ENCODE assay signal across 9 mouse cellular contexts in genomic region chr2:173250411-173250810, GRCm38 (mm10). TPM values are rescaled to one million over a fixed set of nuclear protein-coding genes. Genes with fewer than 3 reads are reported as not detected.
DNase-seq lines count a peak whose midpoint lies in the region; ATAC-seq and TF ChIP-seq lines count a peak whose summit lies in the region.
"Had no signal": no experiment of that assay in that cellular context is flagged by ENCODE, and none has a peak within 500 bp of the region (broad histone marks: within the 10 kb centered on the region; RNA-seq: fewer than 3 reads in every experiment).

No protein-coding gene starts in this region.

- peaks cover 75% of the 10 kb centered on the region for H3K4me1 ChIP-seq in heart, embryonic 11.5 days (ENCODE audit: control insufficient read depth, insufficient read depth, low read length)
- peaks cover 90% of the 10 kb centered on the region for H3K4me1 ChIP-seq in stomach, embryonic 14.5 days (ENCODE audit: control insufficient read depth, insufficient read depth, low read length)
- peaks cover 30% of the 10 kb centered on the region for H3K4me1 ChIP-seq in stomach, postnatal 0 days (replicated peaks; ENCODE audit: control insufficient read depth, insufficient read depth)
- peaks cover 93% of the 10 kb centered on the region for H3K4me1 ChIP-seq in limb, embryonic 15.5 days

- no peaks in the 10 kb centered on the region for H3K27me3 ChIP-seq in heart, embryonic 11.5 days (ENCODE audit: control insufficient read depth, insufficient read depth, low read length)
- no peaks in the 10 kb centered on the region for H3K27me3 ChIP-seq in stomach, embryonic 14.5 days (ENCODE audit: control insufficient read depth, insufficient read depth, low read length)
- H3K27me3 ChIP-seq in stomach, postnatal 0 days (ENCODE audit: control insufficient read depth, insufficient read depth, low read length): no peaks in the 10 kb centered on the region
- H3K27me3 ChIP-seq in limb, embryonic 15.5 days: no peaks in the 10 kb centered on the region

- no peaks in the 10 kb centered on the region for H3K9me3 ChIP-seq in heart, embryonic 11.5 days (replicated peaks; ENCODE audit: control insufficient read depth, low read length)
- H3K9me3 ChIP-seq in stomach, embryonic 14.5 days (ENCODE audit: control insufficient read depth, low read depth, low read length): no peaks in the 10 kb centered on the region
- no peaks in the 10 kb centered on the region for H3K9me3 ChIP-seq in stomach, postnatal 0 days (ENCODE audit: control insufficient read depth, low read length)
- no peaks in the 10 kb centered on the region for H3K9me3 ChIP-seq in limb, embryonic 15.5 days

- intact Hi-C loops in heart, postnatal 36 days (cut with DNase I): no loop called here

- peak overlapping the region; percentile 62 for H3K27ac ChIP-seq in heart, embryonic 11.5 days (ENCODE audit: low read depth, low read length)
- peak overlapping the region; percentile 39; the same call in 1 of the 2 replicates for H3K27ac ChIP-seq in stomach, embryonic 14.5 days (ENCODE audit: low read length)
- no peak overlapping the region for H3K27ac ChIP-seq in stomach, postnatal 0 days (replicated peaks)
- H3K27ac ChIP-seq in limb, embryonic 15.5 days: peak overlapping the region; percentile 27; the same call in 1 of the 2 replicates

- TF ChIP-seq EP300 in stomach, postnatal 0 days (optimal IDR thresholded peaks at IDR 0.05): no peak

- no peak overlapping the region for H3K4me3 ChIP-seq in heart, embryonic 11.5 days (ENCODE audit: low read depth, low read length)
- no peak overlapping the region for H3K4me3 ChIP-seq in stomach, embryonic 14.5 days (ENCODE audit: low read depth, low read length)
- H3K4me3 ChIP-seq in stomach, postnatal 0 days (ENCODE audit: low read depth, low read length): no peak overlapping the region
- H3K4me3 ChIP-seq in limb, embryonic 15.5 days: no peak overlapping the region
- H3K4me3 ChIP-seq: erythroblast, embryonic 14.5 days had no signal

- peak; percentile 50; the same call in 1 of the 2 replicates for ATAC-seq in heart, embryonic 11.5 days (replicated peaks; ENCODE audit: insufficient number of reproducible peaks, low FRiP score, low TSS enrichment)
- no peak for ATAC-seq in stomach, embryonic 14.5 days (ENCODE audit: insufficient number of reproducible peaks, insufficient read depth, low FRiP score, low read depth)
- ATAC-seq in stomach, postnatal 0 days (ENCODE audit: low FRiP score, low TSS enrichment): no peak
- ATAC-seq in limb, embryonic 15.5 days (ENCODE audit: insufficient number of reproducible peaks, low FRiP score, low TSS enrichment, low read depth): no peak

- DNase-seq in heart, postnatal 36 days: no peak
- DNase-seq in stomach, postnatal 0 days (ENCODE audit: low spot score): no peak
- no peak for DNase-seq in right cerebral cortex, postnatal 36 days (ENCODE audit: low spot score in 2 of 2)
- no peak for DNase-seq in left cerebral cortex, adult 11 months (ENCODE audit: low spot score)
- no peak for DNase-seq in cerebellum, postnatal 25 days

- H3K9ac ChIP-seq in heart, embryonic 11.5 days (ENCODE audit: low read depth, low read length): no peak overlapping the region
- no peak overlapping the region for H3K9ac ChIP-seq in stomach, embryonic 14.5 days (replicated peaks; ENCODE audit: low read depth, low read length)
- no peak overlapping the region for H3K9ac ChIP-seq in stomach, postnatal 0 days (ENCODE audit: low read length)
- no peak overlapping the region for H3K9ac ChIP-seq in limb, embryonic 15.5 days

- TF ChIP-seq CTCF in stomach, postnatal 0 days (IDR thresholded peaks at IDR 0.05; ENCODE audit: low read depth): no peak

- WGBS in heart, embryonic 11.5 days (ENCODE audit: insufficient replicate concordance): 25% methylated on average over 2 of the region's 2 CpGs
- WGBS in stomach, embryonic 14.5 days: 26% methylated on average over 2 of the region's 2 CpGs
- 51% methylated on average over 2 of the region's 2 CpGs for WGBS in stomach, postnatal 0 days
- 7% methylated on average over 2 of the region's 2 CpGs for WGBS in limb, embryonic 15.5 days

- peak overlapping the region; percentile 30 for H3K4me2 ChIP-seq in heart, embryonic 11.5 days
- H3K4me2 ChIP-seq in stomach, embryonic 14.5 days (replicated peaks; ENCODE audit: low read depth, low read length): 0 out of 2 replicates have a peak overlapping the region, but pooled peaks have one; percentile 12
- H3K4me2 ChIP-seq in stomach, postnatal 0 days (replicated peaks; ENCODE audit: low read depth): no peak overlapping the region
- H3K4me2 ChIP-seq in limb, embryonic 15.5 days: no peak overlapping the region

- no peaks in the 10 kb centered on the region for H3K36me3 ChIP-seq in heart, embryonic 11.5 days (ENCODE audit: control insufficient read depth, insufficient read depth, low read length)
- H3K36me3 ChIP-seq in stomach, embryonic 14.5 days (ENCODE audit: control insufficient read depth, insufficient read depth, low read length): no peaks in the 10 kb centered on the region; the same call in 1 of the 2 replicates
- no peaks in the 10 kb centered on the region for H3K36me3 ChIP-seq in stomach, postnatal 0 days (ENCODE audit: control insufficient read depth, insufficient read depth, low read length)
- H3K36me3 ChIP-seq in limb, embryonic 15.5 days: no peaks in the 10 kb centered on the region

RNA-seq across cellular contexts. Expression of gene Pmepa1, which starts 25.9 kb away (rescaled TPM):
- polyA plus RNA-seq in heart, embryonic 11.5 days (2014; fragmentation: Nextera tagmentation; extraction: Ambion mirVana): 3.8 and 4.7 TPM in 2 replicates
- 10 to 100 TPM; 27.1 to 27.4 TPM for total RNA-seq in heart, postnatal 36 days (2021)
- polyA plus RNA-seq in stomach, embryonic 14.5 days (2014; fragmentation: Nextera tagmentation; extraction: Ambion mirVana): 13.3 and 14.8 TPM in 2 replicates
- 6.1 and 7.0 TPM in 2 replicates for polyA plus RNA-seq in stomach, postnatal 0 days (2015; fragmentation: Nextera tagmentation; extraction: Ambion mirVana)
- polyA plus RNA-seq in limb, embryonic 15.5 days (2015; fragmentation: Nextera tagmentation; extraction: Ambion mirVana): 6.3 and 8.4 TPM in 2 replicates

RNA-seq across cellular contexts. Expression of gene Zbp1, which starts 31.7 kb away (rescaled TPM):
- not detected in 2 replicates for polyA plus RNA-seq in heart, embryonic 11.5 days (2014; fragmentation: Nextera tagmentation; extraction: Ambion mirVana)
- total RNA-seq in heart, postnatal 36 days (2021): 1 to 10 TPM in 1 of 2 experiments, under 1 TPM in 1; 0.44 to 1.8 TPM
- polyA plus RNA-seq in stomach, embryonic 14.5 days (2014; fragmentation: Nextera tagmentation; extraction: Ambion mirVana): 0.91 TPM in 1 of 2 replicates, not detected in the other
- 4.6 and 5.0 TPM in 2 replicates for polyA plus RNA-seq in stomach, postnatal 0 days (2015; fragmentation: Nextera tagmentation; extraction: Ambion mirVana)
- polyA plus RNA-seq in limb, embryonic 15.5 days (2015; fragmentation: Nextera tagmentation; extraction: Ambion mirVana): 0.64 and 0.88 TPM in 2 replicates
- polyA plus RNA-seq: erythroblast, embryonic 14.5 days had no signal

Comparison
In these comparisons a context has a peak if more than half of its experiments do, and no peak if none do; other contexts are left out.
1. H3K4me2 ChIP-seq: peak in heart, embryonic 11.5 days (single experiment) and stomach, embryonic 14.5 days (single experiment); none in stomach, postnatal 0 days (single experiment) and limb, embryonic 15.5 days (single experiment).